Mouse (Mus musculus) limb, embryonic 13.5 days (tissue): ENCODE data around the gene 4930568D16Rik. TPM values are rescaled to one million over a fixed set of nuclear protein-coding genes. Genes with fewer than 3 reads are reported as not detected.
A peak's percentile ranks its signal among the peaks of the same experiment; 100 is the strongest.

ENCODE experiments used
- ATAC-seq: fragments of 200-750 bp; cut with Nextera tagmentation; 2 replicates; pipeline ENCODE4 v1.8.0; 2017; ENCODE audit warnings: low read depth, moderate number of reproducible peaks, moderate TSS enrichment; ENCODE audit not compliant: low FRiP score
- H3K27ac ChIP-seq: fragments of 300-500 bp; sonication (generic); 2 replicates; pipeline ENCODE4 v1.5.1; 2015; ENCODE audit warnings: inconsistent platforms, mild to moderate bottlenecking, moderate library complexity
- H3K27me3 ChIP-seq: fragments of 300-500 bp; sonication (generic); 2 replicates; pipeline ENCODE4 v1.6.1; 2015; ENCODE audit warnings: mild to moderate bottlenecking, inconsistent platforms
- H3K36me3 ChIP-seq: fragments of 300-500 bp; sonication (generic); 2 replicates; pipeline ENCODE4 v1.6.1; 2015; ENCODE audit warnings: inconsistent platforms, mild to moderate bottlenecking, moderate library complexity
- H3K4me1 ChIP-seq: fragments of 300-500 bp; sonication (generic); 2 replicates; pipeline ENCODE4 v1.6.1; 2015; ENCODE audit warnings: inconsistent platforms
- H3K4me2 ChIP-seq: fragments of 300-500 bp; sonication (generic); replicated peaks from 2 replicates; pipeline ENCODE4 v1.6.1; 2015; ENCODE audit warnings: inconsistent platforms, mild to moderate bottlenecking, moderate library complexity
- H3K4me3 ChIP-seq: fragments of 300-500 bp; sonication (generic); 2 replicates; pipeline ENCODE4 v1.5.1; 2015; ENCODE audit warnings: moderate library complexity, mild to moderate bottlenecking, inconsistent platforms
- H3K9ac ChIP-seq: fragments of 300-500 bp; sonication (generic); 2 replicates; pipeline ENCODE4 v1.6.1; 2015; ENCODE audit warnings: mild to moderate bottlenecking, inconsistent platforms
- H3K9me3 ChIP-seq: fragments of 300-500 bp; sonication (generic); 2 replicates; pipeline ENCODE4 v1.6.1; 2016; ENCODE audit warnings: inconsistent platforms
- WGBS: fragments of 180-500 bp; shearing (Covaris S2); methylation state at CpG from one replicate; pipeline ENCODE4 v1.1.7; 2015; 5-methylcytosine and 5-hydroxymethylcytosine counted together
- polyA plus RNA-seq: library from polyadenylated mRNA; unstranded; fragments of >200 nt; fragmentation: Nextera tagmentation; extraction: Ambion mirVana; gene quantifications from 2 replicates; pipeline ENCODE4 v1.2.1, GENCODE M21; 2015

The 4930568D16Rik gene
- polyA plus RNA-seq, 1 experiment from 2014 or later = not detected

- Histone ChIP-seq H3K36me3 (no peaks in the 10 kb centered on the region), H3K4me1 (peaks cover 18% of the 10 kb centered on the region), H3K9me3 (no peaks in the 10 kb centered on the region), H3K4me2 (no peak overlapping the region), H3K9ac (no peak overlapping the region), H3K4me3 (no peak overlapping the region), H3K27ac (no peak overlapping the region), H3K27me3 (peaks cover 18% of the 10 kb centered on the region; the same call in 1 of the 2 replicates)
- ATAC-seq = no peak
- 79% methylated on average over 6 of the region's 6 CpGs for WGBS
Measured at GRCm38 (mm10) chr2:35338707-35339106, 28.8 kb downstream of the 4930568D16Rik start.

- H3K4me2 ChIP-seq = no peak overlapping the region
- peaks cover 18% of the 10 kb centered on the region for H3K4me1 ChIP-seq
- H3K36me3 ChIP-seq = no peaks in the 10 kb centered on the region
- H3K9ac ChIP-seq = no peak overlapping the region
- peaks cover 18% of the 10 kb centered on the region; the same call in 1 of the 2 replicates for H3K27me3 ChIP-seq
- H3K4me3 ChIP-seq = no peak overlapping the region
- H3K27ac ChIP-seq = no peak overlapping the region
- ATAC-seq = no peak
- no peaks in the 10 kb centered on the region for H3K9me3 ChIP-seq
- 59% methylated on average over 1 of the region's 1 CpGs for WGBS
Measured at GRCm38 (mm10) chr2:35338036-35338435, 29.5 kb downstream of the 4930568D16Rik start.

GRCm38 (mm10) chr2:35337419-35337818 is 30.1 kb downstream of the 4930568D16Rik start:
- peaks cover 18% of the 10 kb centered on the region for H3K4me1 ChIP-seq
- H3K9me3 ChIP-seq = no peaks in the 10 kb centered on the region
- H3K4me3 ChIP-seq = peak overlapping the region; percentile 73
- peak overlapping the region; percentile 100 for H3K4me2 ChIP-seq
- WGBS = 44% methylated on average over 10 of the region's 10 CpGs
- no peak for ATAC-seq
- peak overlapping the region; percentile 81 for H3K9ac ChIP-seq
- H3K36me3 ChIP-seq = no peaks in the 10 kb centered on the region
- peak overlapping the region; percentile 58 for H3K27ac ChIP-seq
- H3K27me3 ChIP-seq = peaks cover 18% of the 10 kb centered on the region; the same call in 1 of the 2 replicates

GRCm38 (mm10) chr2:35336388-35337280 is 30.9 kb downstream of the 4930568D16Rik start, which contains the start of gene Stom:
Gene Stom, minus strand, starts transcription at chr2:35336976.
- peak within 1 kb of the TSS; percentile 69 for H3K27ac ChIP-seq
- H3K4me2 ChIP-seq = peak within 1 kb of the TSS; percentile 100
- H3K4me3 ChIP-seq = peak within 1 kb of the TSS; percentile 73
- under 1% methylated on average over 45 of the region's 45 CpGs for WGBS
- H3K9ac ChIP-seq = peak within 1 kb of the TSS; percentile 81
- ATAC-seq = peak; percentile 96
- H3K4me1 ChIP-seq = peaks cover 18% of the 10 kb centered on the region
- no peaks in the 10 kb centered on the region for H3K9me3 ChIP-seq
- H3K36me3 ChIP-seq = no peaks in the 10 kb centered on the region
- H3K27me3 ChIP-seq = peaks cover 18% of the 10 kb centered on the region; the same call in 1 of the 2 replicates

GRCm38 (mm10) chr2:35335620-35336019 is 31.9 kb downstream of the 4930568D16Rik start:
- H3K9me3 ChIP-seq = no peaks in the 10 kb centered on the region
- 7% methylated on average over 7 of the region's 7 CpGs for WGBS
- peak overlapping the region; percentile 81; the same call in 1 of the 2 replicates for H3K9ac ChIP-seq
- peaks cover 18% of the 10 kb centered on the region for H3K4me1 ChIP-seq
- H3K27me3 ChIP-seq = peaks cover 18% of the 10 kb centered on the region; the same call in 1 of the 2 replicates
- peak overlapping the region; percentile 73 for H3K4me3 ChIP-seq
- H3K4me2 ChIP-seq = peak overlapping the region; percentile 100
- H3K36me3 ChIP-seq = no peaks in the 10 kb centered on the region
- no peak overlapping the region for H3K27ac ChIP-seq
- no peak for ATAC-seq

GRCm38 (mm10) chr2:35333670-35334069 is 33.9 kb downstream of the 4930568D16Rik start:
- Histone ChIP-seq H3K9ac (no peak overlapping the region), H3K4me3 (no peak overlapping the region), H3K9me3 (no peaks in the 10 kb centered on the region), H3K36me3 (no peaks in the 10 kb centered on the region), H3K4me2 (no peak overlapping the region), H3K4me1 (peaks cover 18% of the 10 kb centered on the region), H3K27me3 (peaks cover 18% of the 10 kb centered on the region; the same call in 1 of the 2 replicates), H3K27ac (no peak overlapping the region)
- ATAC-seq = no peak

- no peaks in the 10 kb centered on the region for H3K9me3 ChIP-seq
- peaks cover 18% of the 10 kb centered on the region; the same call in 1 of the 2 replicates for H3K27me3 ChIP-seq
- no peaks in the 10 kb centered on the region for H3K36me3 ChIP-seq
- 26% methylated on average over 2 of the region's 2 CpGs for WGBS
- H3K4me1 ChIP-seq = peaks cover 12% of the 10 kb centered on the region
- no peak for ATAC-seq
- no peak overlapping the region for H3K4me2 ChIP-seq
- H3K9ac ChIP-seq = no peak overlapping the region
- no peak overlapping the region for H3K27ac ChIP-seq
- H3K4me3 ChIP-seq = no peak overlapping the region
Measured at GRCm38 (mm10) chr2:35331205-35331604, 36.3 kb downstream of the 4930568D16Rik start.

GRCm38 (mm10) chr2:35329061-35329460 is 38.5 kb downstream of the 4930568D16Rik start:
- Histone ChIP-seq H3K9me3 (no peaks in the 10 kb centered on the region), H3K4me1 (peaks cover 2% of the 10 kb centered on the region; the same call in 1 of the 2 replicates), H3K9ac (no peak overlapping the region), H3K27me3 (no peaks in the 10 kb centered on the region), H3K27ac (no peak overlapping the region), H3K4me3 (no peak overlapping the region), H3K4me2 (no peak overlapping the region), H3K36me3 (no peaks in the 10 kb centered on the region)
- ATAC-seq = no peak
- 79% methylated on average over 2 of the region's 2 CpGs for WGBS

- no peak overlapping the region for H3K27ac ChIP-seq
- H3K4me2 ChIP-seq = no peak overlapping the region
- 44% methylated on average over 11 of the region's 11 CpGs for WGBS
- H3K27me3 ChIP-seq = no peaks in the 10 kb centered on the region
- ATAC-seq = no peak
- no peak overlapping the region for H3K4me3 ChIP-seq
- no peaks in the 10 kb centered on the region for H3K9me3 ChIP-seq
- H3K9ac ChIP-seq = no peak overlapping the region
- no peaks in the 10 kb centered on the region for H3K36me3 ChIP-seq
- peaks cover 2% of the 10 kb centered on the region; the same call in 1 of the 2 replicates for H3K4me1 ChIP-seq
Measured at GRCm38 (mm10) chr2:35328064-35328792, 39.3 kb downstream of the 4930568D16Rik start.

GRCm38 (mm10) chr2:35327583-35327982 is 39.9 kb downstream of the 4930568D16Rik start:
- no peaks in the 10 kb centered on the region for H3K36me3 ChIP-seq
- no peaks in the 10 kb centered on the region for H3K9me3 ChIP-seq
- H3K4me1 ChIP-seq = peaks cover 5% of the 10 kb centered on the region
- H3K27ac ChIP-seq = no peak overlapping the region
- H3K4me3 ChIP-seq = no peak overlapping the region
- no peak overlapping the region for H3K4me2 ChIP-seq
- 68% methylated on average over 10 of the region's 10 CpGs for WGBS
- no peak for ATAC-seq
- H3K9ac ChIP-seq = no peak overlapping the region
- no peaks in the 10 kb centered on the region for H3K27me3 ChIP-seq

- no peak overlapping the region for H3K4me3 ChIP-seq
- H3K27ac ChIP-seq = no peak overlapping the region
- no peaks in the 10 kb centered on the region for H3K27me3 ChIP-seq
- no peaks in the 10 kb centered on the region for H3K9me3 ChIP-seq
- ATAC-seq = no peak
- peaks cover 11% of the 10 kb centered on the region for H3K4me1 ChIP-seq
- 47% methylated on average over 1 of the region's 1 CpGs for WGBS
- no peak overlapping the region for H3K9ac ChIP-seq
- no peak overlapping the region for H3K4me2 ChIP-seq
- H3K36me3 ChIP-seq = no peaks in the 10 kb centered on the region
Measured at GRCm38 (mm10) chr2:35326931-35327330, 40.6 kb downstream of the 4930568D16Rik start.

GRCm38 (mm10) chr2:35325930-35326329 is 41.6 kb downstream of the 4930568D16Rik start:
- H3K27ac ChIP-seq = no peak overlapping the region
- WGBS = 66% methylated on average over 10 of the region's 10 CpGs

More at GRCm38 (mm10) chr2:35325930-35326329, 41.6 kb downstream of the 4930568D16Rik start:
- no peaks in the 10 kb centered on the region for H3K27me3 ChIP-seq
- no peak overlapping the region for H3K9ac ChIP-seq
- H3K4me1 ChIP-seq = peaks cover 11% of the 10 kb centered on the region
- no peak for ATAC-seq
- H3K4me3 ChIP-seq = no peak overlapping the region
- H3K36me3 ChIP-seq = no peaks in the 10 kb centered on the region
- no peak overlapping the region for H3K4me2 ChIP-seq
- no peaks in the 10 kb centered on the region for H3K9me3 ChIP-seq
